Mouse (Mus musculus): ENCODE data around the gene Mrps23. TPM values are rescaled to one million over a fixed set of nuclear protein-coding genes. Genes with fewer than 3 reads are reported as not detected.
A peak's percentile ranks its signal among the peaks of the same experiment; 100 is the strongest.

Mrps23 gene
- total RNA-seq, 2 experiments from 2014 or later: 122 to 144 TPM

DNA sequence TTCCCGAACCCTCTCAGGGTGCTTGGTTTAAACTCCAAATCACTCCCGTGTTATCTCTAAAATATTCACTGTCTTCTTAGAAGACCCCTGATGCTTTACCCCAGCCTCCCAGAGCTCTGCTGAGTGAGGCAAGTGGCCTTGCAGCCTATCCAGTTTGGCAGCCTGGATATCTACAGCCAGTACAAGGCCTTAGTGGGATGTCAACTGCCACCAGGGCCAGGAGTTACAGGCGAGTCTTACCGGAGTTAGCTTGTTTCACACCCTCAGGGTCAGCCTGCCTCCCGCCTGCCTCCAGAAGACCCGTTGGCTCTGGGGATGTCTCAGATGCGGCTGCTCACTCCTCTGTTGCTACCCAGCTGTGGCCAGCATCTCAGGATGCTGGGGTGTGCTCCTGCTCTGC lies 14.4 kb downstream of the Mrps23 start:
- intact Hi-C loops (cut with DNase I): loop anchor here (5.0 kb wide), 1 partner anchor 251 kb away; no protein-coding TSS in a partner anchor
- no peak for DNase-seq
- TF ChIP-seq CTCF (IDR thresholded peaks at IDR 0.05): no peak
- no peak overlapping the region for H3K4me3 ChIP-seq
- H3K27ac ChIP-seq: no peak overlapping the region

DNA sequence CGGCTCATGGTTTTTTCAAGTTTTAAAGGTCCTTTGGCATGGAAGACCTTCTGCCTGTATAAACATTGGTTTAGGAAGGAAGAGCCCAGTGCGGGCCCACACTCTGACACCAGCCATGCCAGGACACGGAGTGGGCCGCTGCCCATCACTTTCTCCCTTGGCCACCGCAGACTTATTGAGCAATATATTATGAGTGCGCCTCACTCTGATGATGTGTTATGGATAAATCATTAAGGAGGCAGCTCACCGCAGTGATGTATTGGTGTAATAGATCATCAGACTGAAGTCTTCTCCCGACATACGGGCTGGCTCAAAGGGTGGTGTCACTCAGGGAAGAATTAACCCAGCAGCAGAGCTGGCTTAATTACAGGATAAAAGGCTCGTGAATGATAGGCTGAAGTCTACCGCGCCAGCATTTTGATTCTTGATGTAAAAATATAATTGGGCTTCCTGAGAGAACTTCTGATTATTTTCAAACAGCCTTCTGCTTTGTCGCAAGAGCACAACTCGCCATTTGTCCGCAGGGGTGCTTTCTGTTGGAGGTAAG lies 17.8 kb downstream of the Mrps23 start:
- no peak for TF ChIP-seq CTCF (IDR thresholded peaks at IDR 0.05)
- DNase-seq: no peak
- intact Hi-C loops (cut with DNase I): no loop called here
- H3K27ac ChIP-seq: no peak overlapping the region
- no peak overlapping the region for H3K4me3 ChIP-seq

GRCm38 (mm10) chr11:88227001-88227957 lies 23.1 kb downstream of the Mrps23 start:
- Histone ChIP-seq H3K4me3 (no peak overlapping the region), H3K27ac (no peak overlapping the region)
- TF ChIP-seq CTCF (IDR thresholded peaks at IDR 0.05): no peak
- intact Hi-C loops (cut with DNase I): no loop called here
- no peak for DNase-seq

DNA sequence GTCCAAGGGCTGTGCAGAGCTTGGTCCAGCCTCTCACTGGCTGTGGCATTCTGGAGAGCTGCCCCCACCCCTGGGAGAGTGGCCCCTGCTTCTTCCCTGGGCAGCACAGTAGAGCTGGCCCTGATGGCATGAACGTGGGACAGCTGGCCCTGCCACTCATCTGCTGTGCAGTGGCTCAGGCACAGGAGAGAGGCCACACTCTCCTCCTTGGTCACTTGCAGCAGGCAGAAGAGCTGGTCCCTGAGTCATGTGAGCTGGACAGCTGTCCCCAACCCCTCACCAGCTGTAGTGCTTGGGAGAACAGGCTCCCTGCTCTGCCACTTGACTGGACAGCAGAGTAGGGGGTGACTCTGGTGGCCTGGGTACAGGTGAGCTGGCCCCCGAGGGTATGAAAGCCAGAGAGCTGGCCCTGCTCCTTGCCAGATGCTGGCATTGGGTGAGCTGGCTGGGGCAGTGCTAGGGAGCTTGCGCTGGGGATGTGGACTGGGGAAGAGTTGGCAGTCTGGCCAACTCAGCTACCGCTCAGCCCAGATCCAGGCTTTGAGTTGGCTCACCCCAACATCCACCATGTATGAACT lies 27.1 kb downstream of the Mrps23 start:
- DNase-seq: peak; percentile 92
- intact Hi-C loops (cut with DNase I): no loop called here
- peak overlapping the region; percentile 59 for H3K4me3 ChIP-seq
- H3K27ac ChIP-seq: peak overlapping the region; percentile 89
- no peak for TF ChIP-seq CTCF (IDR thresholded peaks at IDR 0.05)

DNA sequence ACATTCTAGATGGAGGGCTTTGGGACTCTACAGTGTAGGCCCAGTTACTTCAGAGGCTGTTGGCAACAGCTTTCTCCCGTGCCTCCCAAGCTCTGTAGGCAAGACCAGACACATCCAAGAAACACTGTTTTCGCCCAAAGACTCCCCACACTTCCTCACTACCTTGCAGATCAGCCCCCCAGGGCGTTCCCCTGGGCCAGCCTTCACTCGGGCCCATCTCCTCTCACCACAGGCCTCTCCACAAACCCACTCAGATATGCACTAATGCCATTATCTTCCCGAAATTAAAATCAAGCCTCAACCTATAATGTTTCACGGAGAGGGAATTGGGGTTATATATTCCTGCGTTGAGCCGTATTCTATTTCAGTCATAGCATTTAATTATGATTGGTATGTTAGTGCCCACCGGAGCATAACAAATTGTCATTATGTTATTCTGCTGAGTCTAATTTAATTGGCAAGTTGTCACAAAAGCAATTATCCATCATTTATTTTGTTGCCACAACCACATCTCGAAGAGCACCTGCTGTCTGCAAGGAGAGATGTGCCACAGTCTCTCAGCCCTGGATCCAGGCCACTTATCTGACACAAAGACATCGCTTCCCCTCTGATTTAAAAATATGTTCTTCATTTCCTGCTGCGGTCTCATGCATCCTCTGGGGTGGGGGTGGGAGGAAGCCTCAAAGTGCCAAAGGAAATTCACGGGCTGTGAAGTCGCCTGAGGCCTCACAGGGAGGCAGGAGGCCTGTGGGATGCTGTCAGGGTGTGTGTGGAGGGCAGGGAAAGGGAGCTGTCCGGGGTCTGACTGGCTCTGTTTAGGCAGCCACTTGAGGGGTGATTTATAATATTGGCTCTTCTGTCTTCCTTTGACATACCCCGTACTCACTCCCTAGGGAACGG lies 29.6 kb downstream of the Mrps23 start:
- intact Hi-C loops (cut with DNase I): no loop called here
- no peak for DNase-seq
- H3K4me3 ChIP-seq: peak overlapping the region; percentile 75
- no peak for TF ChIP-seq CTCF (IDR thresholded peaks at IDR 0.05)
- H3K27ac ChIP-seq: peak overlapping the region; percentile 89

GRCm38 (mm10) chr11:88234789-88235188 lies 30.6 kb downstream of the Mrps23 start:
- intact Hi-C loops (cut with DNase I): no loop called here
- TF ChIP-seq CTCF (IDR thresholded peaks at IDR 0.05): no peak
- DNase-seq: no peak
- Histone ChIP-seq H3K27ac (peak overlapping the region; percentile 89), H3K4me3 (peak overlapping the region; percentile 75)

DNA sequence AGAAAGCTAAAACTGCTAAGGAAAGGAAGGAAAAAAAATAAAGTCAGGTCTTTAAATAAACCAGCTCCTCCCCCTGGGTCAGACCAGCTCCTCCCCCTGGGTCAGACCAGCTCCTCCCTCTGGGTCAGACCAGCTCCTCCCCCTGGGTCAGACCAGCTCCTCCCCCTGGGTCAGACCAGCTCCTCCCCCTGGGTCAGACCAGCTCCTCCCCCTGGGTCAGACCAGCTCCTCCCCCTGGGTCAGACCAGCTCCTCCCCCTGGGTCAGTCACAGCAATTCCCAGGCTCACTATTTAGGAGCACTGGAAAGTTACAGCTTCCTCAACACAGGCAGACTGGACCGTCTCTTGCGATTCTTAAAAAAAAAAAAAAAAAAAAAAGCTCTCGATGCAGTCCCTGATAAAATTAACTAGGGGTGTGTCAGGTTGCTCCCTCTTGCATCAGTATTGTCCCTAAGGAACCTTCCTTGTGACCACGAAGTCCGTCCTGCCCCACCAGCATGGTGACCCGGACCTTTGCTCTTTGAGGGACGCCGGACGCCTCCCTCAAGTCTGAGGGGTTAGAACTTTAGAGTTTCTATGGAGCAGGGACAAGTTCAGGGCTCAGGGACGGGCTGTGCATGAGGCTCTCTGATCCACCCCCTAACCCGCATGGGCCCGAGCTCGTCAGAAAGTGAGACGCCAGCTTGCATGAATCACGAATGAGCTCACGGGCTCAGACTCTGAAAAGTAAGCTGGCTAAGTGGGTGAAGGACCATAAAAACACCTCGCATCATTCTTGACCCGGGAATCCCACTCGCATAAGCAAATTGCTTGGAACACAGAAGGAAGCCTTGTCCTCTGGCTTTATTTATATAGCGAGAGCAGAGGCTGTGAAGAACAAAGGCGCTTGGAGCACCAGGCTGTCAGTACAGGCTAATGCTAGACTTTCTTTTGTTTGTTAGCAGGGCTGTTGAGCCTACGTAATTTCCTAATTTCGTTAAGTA lies 31.3 kb downstream of the Mrps23 start:
- DNase-seq: peak; percentile 83
- peak overlapping the region; percentile 89 for H3K27ac ChIP-seq
- no peak for TF ChIP-seq CTCF (IDR thresholded peaks at IDR 0.05)
- intact Hi-C loops (cut with DNase I): no loop called here
- peak overlapping the region; percentile 75 for H3K4me3 ChIP-seq

GRCm38 (mm10) chr11:88240275-88240674 lies 36.1 kb downstream of the Mrps23 start:
- peak overlapping the region; percentile 75 for H3K27ac ChIP-seq
- no peak for TF ChIP-seq CTCF (IDR thresholded peaks at IDR 0.05)
- DNase-seq: no peak
- intact Hi-C loops (cut with DNase I): no loop called here
- no peak overlapping the region for H3K4me3 ChIP-seq

DNA sequence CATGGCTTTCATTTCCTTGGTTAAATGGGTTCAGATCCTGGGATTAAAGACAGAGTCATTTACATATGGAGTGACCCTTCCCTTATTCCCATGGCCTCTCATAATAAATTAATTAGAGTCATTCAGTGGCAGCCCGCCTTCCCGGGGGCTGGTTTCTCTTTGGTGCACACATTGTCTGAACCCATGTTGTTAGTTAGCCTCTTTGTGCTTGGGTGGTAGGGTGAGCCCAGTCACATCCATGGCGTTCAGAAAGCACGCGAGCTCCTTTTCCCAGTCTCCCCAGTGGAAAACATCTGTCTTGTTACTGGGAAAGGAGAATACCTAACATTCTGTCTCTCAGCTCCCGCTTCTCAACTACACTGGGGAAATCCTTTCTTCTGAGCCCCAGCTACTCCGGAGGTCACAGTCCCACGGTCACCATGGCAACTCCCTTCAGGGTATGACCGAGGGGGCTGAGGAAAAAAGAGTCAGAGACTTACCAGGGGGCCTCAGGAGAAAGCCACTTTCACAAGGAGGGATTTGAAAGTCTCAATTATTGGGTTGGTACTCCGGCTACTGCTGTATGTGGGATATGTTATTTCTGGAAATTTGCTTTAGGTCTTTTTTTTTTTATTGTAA lies 36.7 kb downstream of the Mrps23 start:
- TF ChIP-seq CTCF (IDR thresholded peaks at IDR 0.05): no peak
- peak overlapping the region; percentile 75 for H3K27ac ChIP-seq
- intact Hi-C loops (cut with DNase I): no loop called here
- no peak overlapping the region for H3K4me3 ChIP-seq
- DNase-seq: no peak

DNA sequence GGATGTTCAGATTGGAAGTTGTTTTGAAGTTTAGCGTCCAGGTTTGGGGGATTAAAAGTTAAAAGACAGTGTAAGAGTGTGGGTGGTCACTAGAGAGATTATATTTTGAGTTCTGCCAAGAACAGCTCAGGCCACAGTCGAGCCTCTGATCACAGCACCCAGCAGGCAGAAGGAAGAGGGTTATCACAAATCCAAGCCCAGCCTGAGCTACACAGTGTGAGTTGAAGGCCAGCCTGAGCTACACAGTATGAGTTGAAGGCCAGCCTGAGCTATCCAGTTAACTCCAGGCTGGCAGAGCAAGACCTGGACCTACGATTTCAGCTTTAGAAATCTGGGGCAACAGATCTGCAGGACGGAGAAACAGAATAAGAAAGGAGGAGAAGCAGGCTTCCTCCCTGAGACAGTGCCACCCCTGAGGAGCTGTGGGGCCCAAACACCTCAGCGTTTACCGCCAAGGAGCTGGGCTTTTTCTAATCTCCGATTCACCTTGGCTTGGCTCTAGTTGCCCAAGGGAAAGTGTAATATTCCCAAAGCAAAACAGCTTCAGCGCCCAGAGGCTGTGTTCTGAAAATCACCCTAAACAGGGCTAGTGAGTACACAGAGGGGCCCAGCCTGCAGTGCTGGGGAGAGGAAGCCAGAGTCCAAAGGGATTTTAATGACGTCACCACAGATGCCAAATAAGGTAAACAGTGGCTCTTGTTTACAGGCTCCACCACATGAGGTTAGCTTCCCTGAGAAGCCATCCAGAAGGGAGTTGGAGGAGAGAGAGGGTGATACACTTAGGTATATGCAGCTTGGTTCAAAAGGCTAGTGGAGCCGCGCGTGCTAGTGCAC lies 37.5 kb downstream of the Mrps23 start:
- no peak for DNase-seq
- Histone ChIP-seq H3K27ac (peak overlapping the region; percentile 75), H3K4me3 (no peak overlapping the region)
- TF ChIP-seq CTCF (IDR thresholded peaks at IDR 0.05): no peak
- intact Hi-C loops (cut with DNase I): no loop called here

All from gastrocnemius, adult 2 months (tissue).